Mouse (Mus musculus): Measurements from ENCODE around the gene Cyp3a25. TPM values are rescaled to one million over a fixed set of nuclear protein-coding genes. Genes with fewer than 3 reads are reported as not detected.

Gene Cyp3a25
- not detected for total RNA-seq (2023)

GRCm38 (mm10) chr5:146009509-146009908 lies at the start of gene Cyp3a25:
Gene Cyp3a25, minus strand, starts transcription at chr5:146009618.

Other genes with a start within 250 kb of the Cyp3a25 start
- not detected for gene Cyp3a44, start 203.7 kb downstream of the Cyp3a25 start, total RNA-seq (2023)
- not detected for gene Cyp3a11, start 129.7 kb downstream of the Cyp3a25 start, total RNA-seq (2023)
- gene Cyp3a59, start 69.6 kb upstream of the Cyp3a25 start, total RNA-seq (2023), result not detected
- not detected for gene Gm5565, start 150.9 kb upstream of the Cyp3a25 start, total RNA-seq (2023)
- not detected for gene Gm6309, start 161.1 kb upstream of the Cyp3a25 start, total RNA-seq (2023)
- gene 1700001J03Rik, start 175.7 kb upstream of the Cyp3a25 start, total RNA-seq (2023), result 2.6 TPM
- gene Rnf6, start 211.9 kb upstream of the Cyp3a25 start, total RNA-seq (2023), result 48.2 TPM
- 63.6 TPM for gene Cdk8, start 221.6 kb upstream of the Cyp3a25 start, total RNA-seq (2023)